Comparison of ENCODE assay signal across 8 mouse cellular contexts in genomic region chr9:102353056-102353635, GRCm38 (mm10). TPM values are rescaled to one million over a fixed set of nuclear protein-coding genes. Genes with fewer than 3 reads are reported as not detected.
DNase-seq lines count a peak whose midpoint lies in the region; ATAC-seq lines count a peak whose summit lies in the region.
"Had no signal": no experiment of that assay in that cellular context is flagged by ENCODE, and none has a peak within 500 bp of the region (broad histone marks: within the 10 kb centered on the region; RNA-seq: fewer than 3 reads in every experiment).

No protein-coding gene starts in this region.

- H3K36me3 ChIP-seq in embryonic facial prominence, embryonic 11.5 days (replicated peaks; ENCODE audit: control insufficient read depth, insufficient read depth, low read depth, low read length), result no peaks in the 10 kb centered on the region
- H3K36me3 ChIP-seq in hindbrain, embryonic 11.5 days (ENCODE audit: control insufficient read depth, insufficient read depth, low read length), result no peaks in the 10 kb centered on the region
- H3K36me3 ChIP-seq in midbrain, embryonic 12.5 days, result no peaks in the 10 kb centered on the region

- H3K27me3 ChIP-seq in embryonic facial prominence, embryonic 11.5 days (ENCODE audit: control insufficient read depth, insufficient read depth, low read length), result peaks cover 43% of the 10 kb centered on the region
- H3K27me3 ChIP-seq in hindbrain, embryonic 11.5 days (ENCODE audit: control insufficient read depth, insufficient read depth, low read length), result peaks cover 41% of the 10 kb centered on the region
- peaks cover 85% of the 10 kb centered on the region for H3K27me3 ChIP-seq in midbrain, embryonic 12.5 days

- peak overlapping the region; percentile 98 for H3K4me2 ChIP-seq in embryonic facial prominence, embryonic 11.5 days (ENCODE audit: low read depth, low read length)
- H3K4me2 ChIP-seq in hindbrain, embryonic 11.5 days (replicated peaks; ENCODE audit: low read depth, low read length), result peak overlapping the region; percentile 100
- peak overlapping the region; percentile 98 for H3K4me2 ChIP-seq in midbrain, embryonic 12.5 days (replicated peaks)

- under 1% methylated on average over 37 of the region's 38 CpGs for WGBS in embryonic facial prominence, embryonic 11.5 days
- WGBS in hindbrain, embryonic 11.5 days, result under 1% methylated on average over 36 of the region's 38 CpGs
- WGBS in midbrain, embryonic 12.5 days, result 0% methylated on average over 28 of the region's 38 CpGs

- peak; percentile 12 to 24 for DNase-seq in left cerebral cortex, adult 18-20 months (ENCODE audit: low spot score in 2 of 2)
- DNase-seq in left cerebral cortex, adult 11 months (ENCODE audit: low spot score), result no peak
- peak; percentile 17 for DNase-seq in embryonic facial prominence, embryonic 11.5 days (ENCODE audit: low spot score)
- DNase-seq in hindbrain, embryonic 11.5 days (ENCODE audit: low spot score), result peak; percentile 62
- DNase-seq in thymus, postnatal 36 days, result no peak
- no peak for DNase-seq in adrenal gland, postnatal 10 days

- H3K4me1 ChIP-seq in embryonic facial prominence, embryonic 11.5 days (ENCODE audit: control insufficient read depth, insufficient read depth, low read length), result peaks cover 3% of the 10 kb centered on the region; the same call in 1 of the 2 replicates
- peaks cover 8% of the 10 kb centered on the region; the same call in 1 of the 2 replicates for H3K4me1 ChIP-seq in hindbrain, embryonic 11.5 days (replicated peaks; ENCODE audit: control insufficient read depth, insufficient read depth, low read length)
- peaks cover 28% of the 10 kb centered on the region for H3K4me1 ChIP-seq in midbrain, embryonic 12.5 days

- no peaks in the 10 kb centered on the region for H3K9me3 ChIP-seq in embryonic facial prominence, embryonic 11.5 days (replicated peaks; ENCODE audit: control insufficient read depth, low read length)
- no peaks in the 10 kb centered on the region for H3K9me3 ChIP-seq in hindbrain, embryonic 11.5 days (ENCODE audit: control insufficient read depth, low read length)
- H3K9me3 ChIP-seq in midbrain, embryonic 12.5 days, result no peaks in the 10 kb centered on the region

- ATAC-seq in embryonic facial prominence, embryonic 11.5 days (replicated peaks; ENCODE audit: insufficient number of reproducible peaks, low FRiP score, low TSS enrichment, low read depth), result no peak
- ATAC-seq in hindbrain, embryonic 11.5 days (ENCODE audit: low FRiP score), result no peak
- ATAC-seq in midbrain, embryonic 12.5 days (ENCODE audit: low FRiP score, low read depth), result no peak

- H3K9ac ChIP-seq in embryonic facial prominence, embryonic 11.5 days (replicated peaks; ENCODE audit: low read length), result peak overlapping the region; percentile 22
- H3K9ac ChIP-seq in hindbrain, embryonic 11.5 days (ENCODE audit: low read depth, low read length), result peak overlapping the region; percentile 85
- H3K9ac ChIP-seq in midbrain, embryonic 12.5 days (replicated peaks), result peak overlapping the region; percentile 95

- peak overlapping the region; percentile 59 for H3K4me3 ChIP-seq in embryonic facial prominence, embryonic 11.5 days (ENCODE audit: low read depth, low read length)
- H3K4me3 ChIP-seq in hindbrain, embryonic 11.5 days (ENCODE audit: low read depth, low read length), result peak overlapping the region; percentile 81
- H3K4me3 ChIP-seq in midbrain, embryonic 12.5 days, result peak overlapping the region; percentile 91

- no peak overlapping the region for H3K27ac ChIP-seq in embryonic facial prominence, embryonic 11.5 days (replicated peaks; ENCODE audit: low read depth, low read length)
- H3K27ac ChIP-seq in hindbrain, embryonic 11.5 days (ENCODE audit: low read depth, low read length), result no peak overlapping the region
- peak overlapping the region; percentile 79 for H3K27ac ChIP-seq in midbrain, embryonic 12.5 days (replicated peaks)

RNA-seq across cellular contexts. Expression of gene Ephb1, which starts 1.3 kb away (rescaled TPM):
- total RNA-seq in left cerebral cortex, adult 18-20 months (2021), result 10 to 100 TPM; 20.3 to 26.9 TPM
- 6.6 and 6.7 TPM in 2 replicates for polyA plus RNA-seq in embryonic facial prominence, embryonic 11.5 days (2014; fragmentation: Nextera tagmentation; extraction: Ambion mirVana)
- 16.5 and 18.3 TPM in 2 replicates for polyA plus RNA-seq in hindbrain, embryonic 11.5 days (2014; fragmentation: Nextera tagmentation; extraction: Ambion mirVana)
- 29.9 and 36.7 TPM in 2 replicates for polyA plus RNA-seq in midbrain, embryonic 12.5 days (2016; fragmentation: Nextera tagmentation; extraction: Ambion mirVana)
- total RNA-seq in adrenal gland, postnatal 10 days (2021), result 1 to 10 TPM; 3.5 to 4.6 TPM
- total RNA-seq: hematopoietic stem cell, adult 5-6 weeks had no signal

Comparison
In these comparisons a context has a peak if more than half of its experiments do, and no peak if none do; other contexts are left out.
1. DNase-seq: peak in left cerebral cortex, adult 18-20 months (2 of 2), embryonic facial prominence, embryonic 11.5 days (single experiment) and hindbrain, embryonic 11.5 days (single experiment); none in left cerebral cortex, adult 11 months (single experiment), thymus, postnatal 36 days (0 of 2) and adrenal gland, postnatal 10 days (single experiment).
2. H3K9ac ChIP-seq: peak in every context shown above with its lines; median percentile 95 in midbrain, embryonic 12.5 days; 85 in hindbrain, embryonic 11.5 days; 22 in embryonic facial prominence, embryonic 11.5 days.
3. Peak in every context shown above with its lines, with median percentiles within 50 percentile points of each other: H3K4me2 ChIP-seq and H3K4me3 ChIP-seq.